Mouse (Mus musculus) kidney, postnatal 10 days (tissue): Measurements from ENCODE around the gene Fam187b.
"Not testable (repeated sequence)": the region's sequence is repeated elsewhere in the genome, so short reads cannot be mapped to it uniquely, and the experiment has no call there.

Experiments
- DNase-seq: peaks from one replicate; pipeline ENCODE4 v3.0.0; 2021; ENCODE audit warnings: mixed read lengths

The Fam187b gene

GRCm38 (mm10) chr7:30973501-30974289, at the start of gene Fam187b:
Gene Fam187b (plus strand): TSS chr7:30973790.
- DNase-seq = peak; percentile 94

DNA sequence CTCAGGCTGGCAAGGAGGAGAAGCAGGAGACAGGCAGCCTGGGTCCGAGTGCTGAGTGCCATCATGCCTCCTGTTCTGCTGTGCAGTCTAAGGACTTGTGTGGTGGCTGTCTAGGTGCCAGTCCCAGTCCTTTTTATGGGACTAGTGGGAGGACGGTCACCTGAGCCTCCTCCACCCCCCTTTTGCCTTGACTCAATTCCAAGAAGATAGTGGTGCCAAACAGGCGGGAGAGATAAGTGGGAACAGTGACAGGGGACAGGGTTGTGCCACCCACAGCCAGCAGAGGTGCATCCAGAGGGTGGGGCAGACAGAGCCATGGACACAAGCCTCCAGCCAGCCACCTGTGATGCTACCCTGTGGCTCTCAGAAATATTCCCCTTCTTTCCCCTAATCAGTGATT, 49.5 kb upstream of the Fam187b start:
- no peak for DNase-seq

- DNase-seq = not testable (repeated sequence)
Measured at GRCm38 (mm10) chr7:30924581-30924980, 49.0 kb upstream of the Fam187b start, which contains the start of gene Hamp2. Gene Hamp2 (minus strand): TSS chr7:30924681.

- DNase-seq = not testable (repeated sequence)
Measured at GRCm38 (mm10) chr7:30935422-30936099, 38.0 kb upstream of the Fam187b start.

DNA sequence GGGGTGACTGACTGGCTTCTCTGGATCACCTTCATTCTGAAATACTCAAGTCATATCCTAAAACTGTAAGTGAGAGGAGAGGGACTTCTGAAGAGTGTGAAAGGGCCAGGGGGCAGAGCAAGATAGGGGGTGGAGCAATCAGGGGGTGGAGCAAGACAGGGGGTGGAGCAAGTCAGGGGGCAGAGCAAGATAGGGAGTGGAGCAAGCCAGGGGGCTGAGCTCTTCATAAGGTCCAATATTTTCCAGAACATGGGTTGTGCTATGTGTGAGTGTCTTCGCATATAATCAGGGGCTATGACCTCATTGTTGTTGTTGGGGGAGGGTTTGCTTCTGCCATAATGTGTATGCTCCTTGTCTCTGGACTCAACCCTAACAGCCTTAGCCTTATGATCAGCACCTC, 33.5 kb upstream of the Fam187b start:
- not testable (repeated sequence) for DNase-seq

GRCm38 (mm10) chr7:30942365-30942764, 31.2 kb upstream of the Fam187b start:
- not testable (repeated sequence) for DNase-seq

GRCm38 (mm10) chr7:30943909-30944635, 29.5 kb upstream of the Fam187b start, which contains the start of gene Hamp:
Gene Hamp (minus strand): TSS chr7:30944032.
- no peak for DNase-seq

- not testable (repeated sequence) for DNase-seq
Measured at GRCm38 (mm10) chr7:30944706-30945105, 28.9 kb upstream of the Fam187b start.

DNA sequence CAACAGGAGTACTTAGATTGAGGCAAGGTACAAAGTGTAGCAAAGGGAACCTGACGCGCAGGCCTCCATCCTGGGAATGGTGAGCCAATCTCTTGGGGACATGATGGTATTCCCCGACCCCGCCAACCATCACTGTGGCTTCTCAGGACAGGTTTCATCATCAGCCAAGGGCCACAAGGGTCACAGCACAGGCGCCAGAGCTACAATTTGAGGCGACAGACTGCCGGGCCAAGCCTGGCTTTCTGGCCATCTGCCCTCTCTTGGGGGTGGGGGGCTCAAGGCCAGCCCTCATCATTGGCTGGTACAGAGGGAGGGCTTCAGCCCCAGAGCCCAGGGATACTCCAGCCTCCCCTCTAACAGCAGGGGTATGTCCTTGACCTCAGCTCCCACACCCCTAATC, 28.1 kb upstream of the Fam187b start:
- not testable (repeated sequence) for DNase-seq

- no peak for DNase-seq
Measured at GRCm38 (mm10) chr7:30945876-30946275, 27.7 kb upstream of the Fam187b start.

- DNase-seq = not testable (repeated sequence)
Measured at GRCm38 (mm10) chr7:30949902-30950301, 23.7 kb upstream of the Fam187b start.

DNA sequence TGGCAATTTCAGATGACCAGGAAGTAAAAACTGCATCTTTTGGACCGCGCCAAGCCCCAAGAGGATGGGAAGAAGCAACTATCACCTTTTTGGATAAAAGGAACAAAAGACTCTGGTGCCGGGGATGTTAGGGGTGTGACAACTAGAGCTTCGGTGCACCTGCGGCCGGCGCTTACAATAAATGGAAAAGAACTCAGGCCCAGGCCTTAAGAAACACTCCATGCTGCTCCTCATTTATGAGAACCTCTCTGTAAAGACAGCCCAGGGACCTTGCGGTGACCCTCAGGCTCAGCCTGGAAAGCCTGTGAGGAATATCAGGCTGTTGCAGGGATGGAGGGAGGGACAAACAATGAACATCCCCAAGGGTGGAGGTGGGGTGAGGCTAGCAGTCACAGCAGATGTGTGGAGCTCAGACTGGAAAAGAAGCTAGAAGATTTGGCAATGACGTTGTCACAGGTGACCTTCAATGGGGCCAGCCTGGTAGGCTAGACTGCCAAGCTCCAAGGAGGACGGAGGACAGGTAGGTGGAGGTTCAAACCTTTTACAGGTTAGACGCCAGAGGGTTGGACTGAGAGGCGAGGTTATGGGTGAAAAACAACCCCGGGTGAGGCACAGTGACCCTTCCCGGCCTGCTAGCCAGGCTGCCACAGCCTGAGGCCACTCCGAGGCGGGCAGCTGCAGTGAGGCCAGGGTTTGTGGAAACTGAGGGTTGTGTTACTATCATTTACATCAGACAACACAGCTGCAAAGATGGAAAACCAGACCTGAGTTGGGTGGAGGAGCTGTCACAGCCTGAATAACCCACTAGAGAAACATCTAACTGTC, 20.9 kb upstream of the Fam187b start:
- no peak for DNase-seq

- no peak for DNase-seq
Measured at GRCm38 (mm10) chr7:30953459-30953858, 20.1 kb upstream of the Fam187b start.

- DNase-seq = no peak
Measured at GRCm38 (mm10) chr7:30954036-30954435, 19.6 kb upstream of the Fam187b start.

- no peak for DNase-seq
Measured at GRCm38 (mm10) chr7:30954971-30955520, 18.5 kb upstream of the Fam187b start.

- DNase-seq = peak; percentile 95
Measured at GRCm38 (mm10) chr7:30955584-30956356, 17.8 kb upstream of the Fam187b start.

GRCm38 (mm10) chr7:30956357-30956751, 17.2 kb upstream of the Fam187b start:
- no peak for DNase-seq

DNA sequence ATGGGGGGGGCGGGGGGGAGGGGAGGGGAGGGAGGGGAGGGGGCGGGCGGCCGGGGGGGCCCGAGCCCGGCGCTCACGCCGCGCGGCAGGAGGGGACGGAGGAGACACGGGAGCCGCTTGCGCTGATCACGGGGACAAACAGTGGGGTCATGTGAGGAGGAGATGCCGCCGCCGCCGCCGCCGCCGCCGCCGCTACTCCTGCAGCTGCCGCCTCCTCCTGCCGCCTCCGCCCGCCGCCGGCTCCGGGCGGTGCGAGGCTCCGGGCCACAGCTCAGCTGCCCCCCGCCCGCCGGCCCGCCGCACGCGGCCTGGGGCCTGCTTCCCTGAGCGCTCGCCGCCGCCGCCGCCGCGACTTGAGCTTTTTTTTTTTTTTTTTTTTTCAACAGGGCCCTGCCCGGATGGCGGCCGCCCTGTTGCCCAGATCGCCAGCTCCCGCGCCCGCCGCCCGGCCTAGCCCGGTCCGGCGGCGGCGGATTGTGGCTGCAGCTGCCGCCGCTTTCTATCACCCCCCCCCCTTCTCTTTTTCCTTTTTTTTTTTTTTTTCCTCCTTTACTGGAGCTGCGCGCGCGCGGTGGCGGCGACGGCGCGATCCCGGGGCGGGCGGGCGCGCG, 16.7 kb upstream of the Fam187b start, which contains the start of gene Usf2:
Gene Usf2 (minus strand): TSS at position 48 of the 611 bp plus-strand sequence.
- DNase-seq = peak; percentile 90

DNA sequence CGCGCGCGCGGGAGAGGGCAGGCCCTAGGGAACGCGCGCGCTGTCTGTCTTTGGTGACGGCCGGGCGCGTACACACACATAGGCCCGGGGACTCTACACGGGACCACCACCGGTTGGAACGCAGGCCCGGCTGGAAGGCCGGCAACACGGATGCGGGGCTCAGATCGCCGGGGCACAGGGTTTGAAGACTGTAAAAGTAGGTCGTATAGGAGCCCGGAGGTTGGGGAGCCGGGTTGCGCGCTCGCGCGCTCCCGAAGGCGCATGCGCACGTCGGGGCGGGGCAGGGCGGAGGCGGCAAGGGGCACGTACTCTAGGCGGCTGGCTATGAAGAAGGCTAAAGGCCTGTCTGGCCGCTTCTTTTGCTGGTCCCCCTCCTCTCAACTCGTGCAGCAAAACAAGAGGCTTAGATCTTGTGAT, 16.2 kb upstream of the Fam187b start:
- peak; percentile 95 for DNase-seq

GRCm38 (mm10) chr7:30958109-30958865, 15.3 kb upstream of the Fam187b start:
- DNase-seq = peak; percentile 49
